Mouse (Mus musculus) heart, postnatal 14 days (tissue): ENCODE data around the gene LTO1. TPM values are rescaled to one million over a fixed set of nuclear protein-coding genes. Genes with fewer than 3 reads are reported as not detected.
"Not testable (repeated sequence)": the region's sequence is repeated elsewhere in the genome, so short reads cannot be mapped to it uniquely, and the experiment has no call there.

ENCODE experiments used
- DNase-seq, 2 experiments: peaks; one replicate each; pipeline ENCODE4 v3.0.0; 2021 to 2022
- intact Hi-C: fragments of 180-260 bp; cut with DNase I; formaldehyde crosslinking; loops from one replicate; pipeline ENCODE4 v1.15.1; 2025
- long read RNA-seq, 2 experiments: library from polyadenylated mRNA; stranded (forward); transcript quantifications; one replicate each; pipeline ENCODE4 v2.0.0; 2021
- total RNA-seq, 2 experiments: library from RNA; stranded (reverse); gene quantifications; 2 replicates each; pipeline ENCODE4 v1.2.3; 2021

LTO1 gene
- 10 to 100 TPM; 14.0 to 14.3 TPM for total RNA-seq
- long read RNA-seq, experiment 1, transcript LTO1-201 (5 exons, 2,015 nt), result major isoform, 31 of 35 reads
- long read RNA-seq, experiment 1, partial matches to known transcripts, result 2 of 35 reads
- long read RNA-seq, experiment 1, other reads (novel, unspliced or antisense), result 2 of 35 reads
- long read RNA-seq, experiment 2, transcript LTO1-201 (5 exons, 2,015 nt), result major isoform, 20 of 23 reads
- long read RNA-seq, experiment 2, partial matches to known transcripts, result 1 of 23 reads
- long read RNA-seq, experiment 2, other reads (novel, unspliced or antisense), result 2 of 23 reads

DNA sequence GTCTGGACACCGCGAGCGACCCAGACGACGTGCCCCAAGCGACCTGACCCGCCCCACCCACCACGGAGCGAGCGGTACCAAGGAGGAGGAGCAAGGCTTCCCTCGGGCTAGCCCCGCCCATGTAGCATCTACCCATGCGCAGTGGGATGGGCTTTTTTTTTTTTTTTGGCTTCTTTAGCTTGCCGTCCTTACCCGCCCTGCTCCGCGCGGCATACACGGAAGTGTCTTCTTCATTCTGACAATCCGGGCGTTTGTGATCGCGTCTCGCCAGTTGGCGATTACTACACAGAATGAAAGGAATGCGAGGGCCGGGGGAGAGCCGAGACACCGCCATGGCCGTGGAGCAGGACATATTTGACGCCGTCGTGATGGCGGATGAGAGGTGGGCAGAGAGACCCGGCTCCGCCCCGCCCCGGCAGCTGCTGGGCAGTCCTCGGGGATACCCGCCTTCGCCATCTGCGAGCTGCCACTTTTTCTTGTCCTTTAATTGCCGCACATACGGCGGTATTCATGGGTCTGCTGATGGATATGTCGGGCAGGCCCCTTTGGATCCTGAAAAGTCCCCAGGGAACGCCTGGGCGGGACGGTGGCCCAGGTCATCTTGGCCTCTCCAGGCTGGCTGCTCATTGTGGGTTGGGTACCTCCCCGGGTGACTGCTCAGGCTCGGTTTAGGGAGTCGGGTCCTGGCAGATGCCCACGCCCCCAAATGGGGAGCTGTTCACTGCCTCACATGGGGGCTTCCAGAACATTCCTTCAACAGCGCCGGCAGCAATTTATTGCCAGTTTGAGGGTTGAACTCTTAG lies at the start of gene LTO1:
Gene LTO1, plus strand, starts transcription at position 153 of the 803 bp plus-strand sequence.
- intact Hi-C loops, result no loop called here
- DNase-seq, result peak; percentile 89 to 90

DNA sequence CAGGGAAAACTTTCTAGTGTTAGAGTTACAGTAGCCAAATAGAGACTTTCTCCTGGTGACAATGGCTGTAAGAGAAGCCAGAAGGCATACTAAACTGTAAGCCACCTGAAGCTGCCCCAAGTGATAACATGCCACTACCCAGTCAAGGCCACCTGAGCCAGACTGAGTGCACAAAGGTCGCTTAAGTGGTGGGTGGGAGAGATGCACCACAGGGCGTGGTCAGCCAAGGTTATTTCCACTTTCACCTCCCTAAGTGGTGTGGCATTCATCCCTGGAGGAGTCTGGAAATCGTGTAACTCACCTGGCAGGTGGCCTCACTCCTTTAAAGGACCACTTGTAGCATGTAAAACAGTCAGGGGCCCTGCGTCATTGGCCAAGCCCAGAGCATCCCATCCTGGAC lies 47.7 kb upstream of the LTO1 start:
- intact Hi-C loops, result no loop called here
- no peak for DNase-seq

DNA sequence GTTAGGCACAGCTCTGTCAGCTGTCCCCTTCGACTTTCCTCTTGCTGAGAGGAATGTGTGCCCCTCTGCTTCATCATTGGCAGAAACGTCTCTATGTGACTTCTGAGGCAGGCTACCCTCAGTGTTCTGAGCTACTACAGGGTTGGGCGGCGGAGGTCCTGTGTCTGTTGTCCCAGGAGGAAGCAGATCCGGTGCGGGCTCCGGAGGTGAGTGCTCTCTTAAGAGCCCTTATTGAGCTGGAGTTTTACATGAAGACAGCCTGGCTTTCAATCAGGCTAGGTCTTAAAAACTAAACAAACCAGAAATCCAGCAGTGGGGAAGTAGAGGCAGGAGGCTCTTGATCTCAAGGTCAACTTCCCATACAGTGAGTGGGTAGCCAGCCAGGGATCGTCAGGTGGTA lies 47.3 kb upstream of the LTO1 start:
- intact Hi-C loops, result no loop called here
- no peak for DNase-seq

GRCm38 (mm10) chr7:144872420-144872819 lies 42.5 kb upstream of the LTO1 start:
- DNase-seq, result no peak
- intact Hi-C loops, result no loop called here

DNA sequence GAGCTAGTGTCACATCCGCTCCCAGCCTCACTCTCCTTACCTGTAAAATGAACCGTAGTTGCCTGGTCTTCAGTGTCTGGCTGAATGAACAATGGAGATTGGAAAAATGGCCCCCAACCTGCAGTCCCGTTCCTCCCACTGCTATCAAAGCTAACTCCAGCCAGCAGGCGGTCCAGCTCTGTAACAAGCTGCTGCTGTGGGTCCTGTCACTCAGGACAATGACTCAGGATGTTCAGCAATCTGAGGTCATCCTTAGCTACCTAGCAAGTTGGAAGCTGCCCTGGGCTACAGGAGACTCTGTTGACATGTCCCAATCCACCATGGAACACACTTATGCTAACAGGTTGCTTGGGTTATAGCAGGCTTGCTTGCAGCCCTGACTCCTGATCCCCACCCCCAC lies 41.7 kb upstream of the LTO1 start:
- no peak for DNase-seq
- intact Hi-C loops, result no loop called here

DNA sequence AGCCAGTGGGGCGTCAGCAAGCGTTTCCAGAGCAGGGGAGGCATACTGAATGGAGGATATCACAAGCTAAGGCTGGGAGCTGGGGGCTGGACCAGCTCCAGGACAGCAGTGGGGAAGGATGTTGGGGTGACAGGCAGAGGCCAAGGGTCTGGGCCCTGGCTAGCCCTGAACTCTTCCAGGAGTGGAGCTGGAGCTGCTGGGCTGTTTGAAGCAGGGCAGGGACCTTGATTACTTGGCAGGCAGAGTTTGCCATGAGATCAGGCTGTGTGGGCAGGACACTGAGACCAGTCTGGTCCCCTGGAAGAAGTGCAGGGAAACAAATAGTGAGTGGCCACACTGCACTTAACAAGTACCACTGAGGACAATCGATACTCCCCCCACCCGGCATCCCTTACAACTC lies 40.7 kb upstream of the LTO1 start:
- intact Hi-C loops, result no loop called here
- DNase-seq, result no peak

DNA sequence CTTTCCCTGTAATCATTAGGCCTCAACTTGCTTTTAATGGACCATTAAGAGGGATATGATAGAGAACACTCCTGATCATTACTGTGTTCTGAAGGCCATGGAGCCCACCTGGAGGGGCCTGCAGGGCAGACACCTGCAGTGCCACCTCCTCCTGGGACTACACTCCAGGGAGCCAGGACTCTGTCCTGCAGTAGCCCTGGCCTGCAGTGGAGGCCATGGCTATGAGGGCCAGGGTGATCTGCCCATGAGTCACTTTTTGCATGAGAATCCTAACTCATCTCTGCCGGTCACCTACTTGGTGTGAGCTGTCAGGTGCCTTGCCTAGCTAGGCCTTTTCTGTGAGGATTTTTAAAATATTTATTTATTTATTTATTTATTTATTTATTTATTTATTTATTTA lies 36.5 kb upstream of the LTO1 start:
- intact Hi-C loops, result no loop called here
- no peak for DNase-seq

DNA sequence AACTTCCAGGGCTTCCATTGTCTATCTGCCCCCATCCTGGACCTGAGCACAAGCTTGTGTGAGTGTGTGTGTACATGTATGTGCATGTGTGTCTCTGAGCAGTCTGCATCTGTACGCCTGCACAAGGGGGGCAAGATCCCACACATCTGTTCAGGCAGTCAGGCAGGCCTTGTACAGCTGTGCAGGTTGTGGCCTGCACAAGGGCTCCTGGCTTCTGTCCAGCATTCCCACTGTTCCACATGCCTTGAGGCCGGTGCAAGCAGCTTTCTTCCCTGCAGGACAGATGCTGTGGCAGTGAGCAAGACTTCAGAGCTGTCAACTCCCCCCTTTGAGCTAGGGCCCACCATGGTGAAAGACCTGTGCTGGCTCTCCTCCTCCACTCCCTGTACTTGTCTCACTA lies 31.8 kb upstream of the LTO1 start:
- DNase-seq, result no peak
- intact Hi-C loops, result no loop called here

GRCm38 (mm10) chr7:144887672-144888071 lies 27.2 kb upstream of the LTO1 start:
- intact Hi-C loops, result no loop called here
- DNase-seq, result no peak

DNA sequence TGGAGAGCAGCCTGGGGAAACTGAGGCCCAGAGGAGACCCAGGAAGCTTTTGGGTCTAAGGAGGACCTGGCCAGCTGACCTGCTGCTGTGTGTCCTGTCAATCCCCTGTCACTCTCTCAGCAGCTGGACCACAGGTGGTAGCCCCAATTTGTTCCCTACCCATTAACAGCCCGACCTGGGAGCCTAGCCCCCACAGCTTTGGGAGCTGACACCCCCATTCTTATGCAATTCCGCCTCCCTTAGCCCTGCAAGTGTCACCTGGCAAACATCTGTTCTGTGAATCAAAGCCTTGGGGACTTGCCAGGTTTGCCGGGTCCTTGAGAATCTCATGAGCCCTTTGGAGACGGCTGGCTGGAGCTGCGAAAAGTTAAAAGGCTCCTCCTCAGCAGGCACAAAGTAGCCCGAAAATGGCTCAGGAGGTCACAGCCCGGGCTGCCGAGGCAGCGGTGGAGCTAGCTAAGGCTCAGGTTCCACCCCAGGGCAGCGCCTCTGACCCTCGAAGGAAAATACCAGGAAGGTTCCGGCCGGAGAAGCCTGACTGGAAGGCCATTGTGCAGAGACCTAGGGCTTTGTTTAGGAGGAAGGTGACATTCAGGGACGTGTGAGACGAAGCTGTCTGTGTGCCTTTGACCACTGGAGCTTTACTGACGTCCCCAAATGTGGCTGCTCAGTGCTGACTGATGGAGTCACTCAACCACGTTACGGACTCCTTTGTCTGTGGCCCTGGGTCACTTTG lies 26.2 kb upstream of the LTO1 start:
- intact Hi-C loops, result no loop called here
- no peak for DNase-seq

- intact Hi-C loops, result loop anchor here (10.0 kb wide), 1 partner anchor 426 kb away; no protein-coding TSS in a partner anchor
- not testable (repeated sequence) for DNase-seq
Observed at GRCm38 (mm10) chr7:144890661-144891060, 24.2 kb upstream of the LTO1 start.

GRCm38 (mm10) chr7:144891863-144892262 lies 23.0 kb upstream of the LTO1 start:
- DNase-seq, result no peak
- intact Hi-C loops, result loop anchor here (10.0 kb wide), 1 partner anchor 427 kb away; no protein-coding TSS in a partner anchor

DNA sequence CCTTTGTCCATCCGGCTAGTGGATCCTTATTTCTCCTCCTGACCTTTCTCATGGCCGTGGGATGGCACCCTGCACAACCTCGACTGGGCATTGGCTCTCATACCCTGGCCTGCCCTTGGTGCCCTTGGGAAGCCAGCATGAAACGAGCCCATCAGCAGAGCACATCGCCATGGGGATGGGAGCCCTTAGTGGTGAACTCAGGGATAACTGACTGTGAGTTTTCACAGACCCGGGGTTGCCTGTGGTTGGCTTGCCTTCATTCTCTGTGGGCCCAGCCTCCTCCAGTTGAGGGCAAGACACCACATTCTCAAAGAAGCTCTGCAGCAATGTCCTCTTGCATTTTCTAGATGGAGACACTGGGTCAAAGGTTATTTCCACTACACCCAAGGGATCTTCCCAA lies 22.6 kb upstream of the LTO1 start:
- intact Hi-C loops, result loop anchor here (10.0 kb wide), 1 partner anchor 428 kb away; no protein-coding TSS in a partner anchor
- DNase-seq, result no peak

DNA sequence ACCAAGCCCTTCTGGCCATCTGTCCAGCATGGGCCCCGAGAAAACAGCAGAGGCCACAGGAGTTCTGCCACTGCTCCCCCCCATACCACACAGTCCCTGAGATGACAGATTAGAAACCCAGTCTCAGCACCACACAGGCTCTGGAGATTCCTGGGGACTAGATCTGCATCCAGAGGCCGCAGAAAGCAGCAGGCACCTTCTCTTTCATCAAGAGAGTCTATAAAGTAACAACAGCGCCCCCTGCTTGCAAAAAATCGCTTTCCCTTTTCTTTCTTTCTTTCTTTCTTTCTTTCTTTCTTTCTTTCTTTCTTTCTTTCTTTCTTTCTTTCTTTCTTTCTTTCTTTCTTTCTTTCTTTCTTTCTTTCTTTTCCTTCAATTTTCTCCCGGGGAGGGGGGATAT lies 20.7 kb upstream of the LTO1 start:
- DNase-seq, result peak in 1 of 2 experiments; percentile 45
- intact Hi-C loops, result loop anchor here (10.0 kb wide), 1 partner anchor 429 kb away; no protein-coding TSS in a partner anchor

- intact Hi-C loops, result loop anchor here (1.0 to 10.0 kb wide), 3 partner anchors 96 to 430 kb away; no protein-coding TSS in a partner anchor
- DNase-seq, result no peak
Observed at GRCm38 (mm10) chr7:144894706-144895105, 20.2 kb upstream of the LTO1 start.

- intact Hi-C loops, result loop anchor here (1.0 to 10.0 kb wide), 4 partner anchors 49 to 431 kb away; no protein-coding TSS in a partner anchor
- DNase-seq, result peak; percentile 71 to 79
Observed at GRCm38 (mm10) chr7:144895305-144896111, 19.4 kb upstream of the LTO1 start.

DNA sequence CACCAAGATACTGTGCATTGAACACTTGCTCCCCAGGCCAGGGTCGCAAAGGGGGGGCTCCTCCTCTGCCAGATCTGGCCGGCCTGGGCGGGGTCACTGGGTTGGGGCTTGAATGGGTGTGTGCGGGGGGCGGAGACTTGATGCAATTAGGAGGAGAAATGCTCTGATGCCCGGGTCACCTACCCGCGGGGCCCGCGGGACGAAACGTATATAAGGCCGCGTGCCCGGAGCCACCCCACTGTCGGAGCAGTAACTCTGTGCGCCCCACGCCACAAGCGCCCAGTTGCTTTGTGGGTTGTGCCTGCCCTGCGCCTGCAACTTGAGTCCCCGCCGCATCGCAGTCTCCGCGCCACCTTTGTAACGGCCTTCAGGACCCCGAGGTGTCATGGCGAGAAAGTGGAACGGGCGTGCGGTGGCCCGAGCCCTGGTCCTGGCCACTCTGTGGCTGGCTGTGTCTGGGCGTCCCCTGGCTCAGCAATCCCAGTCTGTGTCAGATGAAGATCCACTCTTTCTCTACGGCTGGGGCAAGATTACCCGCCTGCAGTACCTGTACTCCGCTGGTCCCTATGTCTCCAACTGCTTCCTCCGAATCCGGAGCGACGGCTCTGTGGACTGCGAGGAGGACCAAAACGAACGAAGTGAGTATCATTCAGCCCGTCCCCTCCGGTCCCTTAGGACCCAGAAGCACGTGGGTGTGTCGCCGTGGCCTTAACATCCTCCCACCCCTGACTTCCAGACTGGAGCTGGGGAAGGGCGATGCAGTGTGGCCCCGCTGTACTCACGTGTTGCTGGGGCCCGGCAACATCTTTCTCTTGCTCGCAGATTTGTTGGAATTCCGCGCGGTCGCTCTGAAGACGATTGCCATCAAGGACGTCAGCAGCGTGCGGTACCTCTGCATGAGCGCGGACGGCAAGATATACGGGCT lies 18.3 kb upstream of the LTO1 start, which contains the start of gene Fgf15:
Gene Fgf15, plus strand, starts transcription at position 238 of the 925 bp plus-strand sequence.
- intact Hi-C loops, result loop anchor here (1.0 to 10.0 kb wide), 3 partner anchors 50 to 432 kb away; no protein-coding TSS in a partner anchor
- no peak for DNase-seq

- intact Hi-C loops, result loop anchor here (5.0 to 10.0 kb wide), 2 partner anchors 116 to 434 kb away; no protein-coding TSS in a partner anchor
- no peak for DNase-seq
Observed at GRCm38 (mm10) chr7:144898506-144898905, 16.4 kb upstream of the LTO1 start.
